Mouse (Mus musculus): ENCODE results near the gene Ppp6r3. TPM values are rescaled to one million over a fixed set of nuclear protein-coding genes. Genes with fewer than 3 reads are reported as not detected.

Ppp6r3 gene
- total and polyA plus RNA-seq, 2 experiments from 2014 or later = 28.6 to 110 TPM

DNA sequence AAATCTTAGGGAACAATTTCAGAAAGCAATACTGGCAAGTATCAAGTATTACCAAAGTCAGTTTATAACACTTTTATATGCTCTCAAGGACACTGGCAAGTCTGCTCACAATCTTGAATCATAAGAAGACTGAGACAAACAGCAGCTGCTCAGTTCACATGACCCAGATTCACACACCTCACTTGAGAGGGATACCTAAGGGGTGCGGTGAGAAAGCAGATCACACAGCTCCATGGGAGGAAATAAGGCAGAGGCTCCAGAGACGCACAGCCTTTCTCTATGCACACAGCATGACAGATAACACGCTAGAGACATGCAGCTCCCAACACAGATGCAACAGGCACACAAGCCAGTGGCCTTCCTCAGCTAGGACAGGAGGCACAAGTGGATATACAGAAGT lies 45.8 kb downstream of the Ppp6r3 start:
- Histone ChIP-seq H3K4me2 (ENCODE audit: low read depth) (no peak overlapping the region), H3K36me3 (ENCODE audit: insufficient read depth) (peaks cover 12% of the 10 kb centered on the region; the same call in 1 of the 2 replicates), H3K9ac (no peak overlapping the region), H3K27ac (ENCODE audit: low read depth, low read length) (no peak overlapping the region), H3K4me3 (ENCODE audit: low read depth, low read length) (no peak overlapping the region), H3K27me3 (ENCODE audit: insufficient read depth, low read length) (no peaks in the 10 kb centered on the region), H3K4me1 (ENCODE audit: insufficient read depth) (no peaks in the 10 kb centered on the region), H3K9me3 (ENCODE audit: low read length) (no peaks in the 10 kb centered on the region)
- TF ChIP-seq CTCF (IDR thresholded peaks at IDR 0.05; ENCODE audit: low read depth) = no peak
- ATAC-seq (no peak), DNase-seq (no peak)
- WGBS = 83% methylated on average over 3 of the region's 3 CpGs

- Histone ChIP-seq H3K4me2 (ENCODE audit: low read depth) (no peak overlapping the region), H3K9ac (no peak overlapping the region), H3K27me3 (ENCODE audit: insufficient read depth, low read length) (no peaks in the 10 kb centered on the region), H3K27ac (ENCODE audit: low read depth, low read length) (no peak overlapping the region), H3K9me3 (ENCODE audit: low read length) (no peaks in the 10 kb centered on the region), H3K4me1 (ENCODE audit: insufficient read depth) (no peaks in the 10 kb centered on the region), H3K4me3 (ENCODE audit: low read depth, low read length) (no peak overlapping the region), H3K36me3 (ENCODE audit: insufficient read depth) (peaks cover 13% of the 10 kb centered on the region; the same call in 1 of the 2 replicates)
- ATAC-seq (no peak), DNase-seq (no peak)
- 89% methylated on average over 4 of the region's 4 CpGs for WGBS
- TF ChIP-seq CTCF (IDR thresholded peaks at IDR 0.05; ENCODE audit: low read depth) = no peak
Measured at GRCm38 (mm10) chr19:3528646-3529045, 46.9 kb downstream of the Ppp6r3 start.

- ATAC-seq (no peak), DNase-seq (no peak)
- H3K36me3 ChIP-seq (ENCODE audit: insufficient read depth) = peaks cover 13% of the 10 kb centered on the region; the same call in 1 of the 2 replicates
- H3K4me2 ChIP-seq (ENCODE audit: low read depth) = no peak overlapping the region
- H3K9me3 ChIP-seq (ENCODE audit: low read length) = no peaks in the 10 kb centered on the region
- no peaks in the 10 kb centered on the region for H3K27me3 ChIP-seq (ENCODE audit: insufficient read depth, low read length)
- no peak overlapping the region for H3K27ac ChIP-seq (ENCODE audit: low read depth, low read length)
- no peak for TF ChIP-seq CTCF (IDR thresholded peaks at IDR 0.05; ENCODE audit: low read depth)
- 98% methylated on average over 4 of the region's 4 CpGs for WGBS
- no peak overlapping the region for H3K9ac ChIP-seq
- no peaks in the 10 kb centered on the region for H3K4me1 ChIP-seq (ENCODE audit: insufficient read depth)
- H3K4me3 ChIP-seq (ENCODE audit: low read depth, low read length) = no peak overlapping the region
Measured at GRCm38 (mm10) chr19:3527531-3527930, 48.0 kb downstream of the Ppp6r3 start.

- Histone ChIP-seq H3K9me3 (ENCODE audit: low read length) (no peaks in the 10 kb centered on the region), H3K4me3 (ENCODE audit: low read depth, low read length) (no peak overlapping the region), H3K9ac (no peak overlapping the region), H3K36me3 (ENCODE audit: insufficient read depth) (peaks cover 8% of the 10 kb centered on the region), H3K4me1 (ENCODE audit: insufficient read depth) (no peaks in the 10 kb centered on the region), H3K4me2 (ENCODE audit: low read depth) (no peak overlapping the region), H3K27ac (ENCODE audit: low read depth, low read length) (no peak overlapping the region), H3K27me3 (ENCODE audit: insufficient read depth, low read length) (no peaks in the 10 kb centered on the region)
- WGBS = 87% methylated on average over 4 of the region's 4 CpGs
- ATAC-seq (no peak), DNase-seq (no peak)
- TF ChIP-seq CTCF (IDR thresholded peaks at IDR 0.05; ENCODE audit: low read depth) = no peak
Measured at GRCm38 (mm10) chr19:3519471-3520169, 55.9 kb downstream of the Ppp6r3 start.

- H3K4me2 ChIP-seq (ENCODE audit: low read depth) = no peak overlapping the region
- no peaks in the 10 kb centered on the region for H3K9me3 ChIP-seq (ENCODE audit: low read length)
- DNase-seq (no peak), ATAC-seq (no peak)
- H3K9ac ChIP-seq = no peak overlapping the region
- H3K4me1 ChIP-seq (ENCODE audit: insufficient read depth) = no peaks in the 10 kb centered on the region
- no peak for TF ChIP-seq CTCF (IDR thresholded peaks at IDR 0.05; ENCODE audit: low read depth)
- H3K27ac ChIP-seq (ENCODE audit: low read depth, low read length) = no peak overlapping the region
- no peaks in the 10 kb centered on the region for H3K27me3 ChIP-seq (ENCODE audit: insufficient read depth, low read length)
- H3K36me3 ChIP-seq (ENCODE audit: insufficient read depth) = peaks cover 40% of the 10 kb centered on the region
- no peak overlapping the region for H3K4me3 ChIP-seq (ENCODE audit: low read depth, low read length)
- WGBS = 94% methylated on average over 3 of the region's 3 CpGs
Measured at GRCm38 (mm10) chr19:3497216-3497615, 78.3 kb downstream of the Ppp6r3 start.

DNA sequence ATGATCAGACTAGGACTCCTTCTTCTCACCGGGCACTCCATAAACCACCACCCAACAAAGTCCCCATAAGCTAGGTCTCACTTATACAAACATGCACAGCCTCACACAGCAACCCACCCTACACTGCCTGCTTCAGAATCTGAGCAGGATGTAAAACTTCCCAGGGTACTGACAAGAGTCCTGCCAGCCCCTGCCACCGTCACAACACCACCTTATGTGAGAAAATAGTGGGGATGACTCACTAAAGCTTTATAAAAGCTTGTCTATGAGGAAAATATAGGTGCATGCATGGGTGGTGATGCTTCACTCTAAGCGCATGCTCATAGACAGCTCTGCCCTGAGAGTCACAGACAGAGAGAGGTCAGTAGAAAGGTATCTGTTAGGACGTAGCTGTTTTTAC lies 85.7 kb downstream of the Ppp6r3 start:
- no peak for TF ChIP-seq CTCF (IDR thresholded peaks at IDR 0.05; ENCODE audit: low read depth)
- peaks cover 72% of the 10 kb centered on the region for H3K36me3 ChIP-seq (ENCODE audit: insufficient read depth)
- DNase-seq (no peak), ATAC-seq (no peak)
- no peak overlapping the region for H3K4me3 ChIP-seq (ENCODE audit: low read depth, low read length)
- H3K4me1 ChIP-seq (ENCODE audit: insufficient read depth) = no peaks in the 10 kb centered on the region
- no peak overlapping the region for H3K27ac ChIP-seq (ENCODE audit: low read depth, low read length)
- H3K9ac ChIP-seq = no peak overlapping the region
- no peaks in the 10 kb centered on the region for H3K27me3 ChIP-seq (ENCODE audit: insufficient read depth, low read length)
- 94% methylated on average over 4 of the region's 4 CpGs for WGBS
- no peaks in the 10 kb centered on the region for H3K9me3 ChIP-seq (ENCODE audit: low read length)
- no peak overlapping the region for H3K4me2 ChIP-seq (ENCODE audit: low read depth)

GRCm38 (mm10) chr19:3482831-3483230 lies 92.7 kb downstream of the Ppp6r3 start:
- Histone ChIP-seq H3K4me2 (ENCODE audit: low read depth) (no peak overlapping the region), H3K27ac (ENCODE audit: low read depth, low read length) (no peak overlapping the region), H3K36me3 (ENCODE audit: insufficient read depth) (peaks cover 60% of the 10 kb centered on the region), H3K4me3 (ENCODE audit: low read depth, low read length) (no peak overlapping the region), H3K9me3 (ENCODE audit: low read length) (no peaks in the 10 kb centered on the region), H3K27me3 (ENCODE audit: insufficient read depth, low read length) (no peaks in the 10 kb centered on the region), H3K9ac (no peak overlapping the region), H3K4me1 (ENCODE audit: insufficient read depth) (no peaks in the 10 kb centered on the region)
- TF ChIP-seq CTCF (IDR thresholded peaks at IDR 0.05; ENCODE audit: low read depth) = no peak
- DNase-seq (no peak), ATAC-seq (no peak)
- 95% methylated on average over 7 of the region's 7 CpGs for WGBS

All from forebrain, postnatal 0 days (tissue).